Mouse (Mus musculus) megakaryocyte progenitor cell, adult 5-6 weeks (primary cell): ENCODE measurements around the gene Nr0b2. TPM values are rescaled to one million over a fixed set of nuclear protein-coding genes. Genes with fewer than 3 reads are reported as not detected.

Experiments
- ATAC-seq: replicated peaks from 2 replicates; pipeline ENCODE4 v1.8.0; 2016; ENCODE audit warnings: mild to moderate bottlenecking, moderate TSS enrichment, inconsistent platforms; ENCODE audit not compliant: poor library complexity
- total RNA-seq, 2 experiments: library from RNA; stranded (forward) in 1 of 2; stranded (reverse) in 1 of 2; fragments of 157-497, 149-512 nt in 1 of 2; fragments of 200-1000 nt in 1 of 2; gene quantifications; 2 replicates each; pipeline versions ENCODE4 v1.2.3 to v1.2.4; 2015 to 2017

Nr0b2 gene
- total RNA-seq, 2 experiments from 2014 or later: 2.7 to 2.9 TPM

- ATAC-seq: no peak
Observed at GRCm38 (mm10) chr4:133604856-133605255, 51.7 kb downstream of the Nr0b2 start.

DNA sequence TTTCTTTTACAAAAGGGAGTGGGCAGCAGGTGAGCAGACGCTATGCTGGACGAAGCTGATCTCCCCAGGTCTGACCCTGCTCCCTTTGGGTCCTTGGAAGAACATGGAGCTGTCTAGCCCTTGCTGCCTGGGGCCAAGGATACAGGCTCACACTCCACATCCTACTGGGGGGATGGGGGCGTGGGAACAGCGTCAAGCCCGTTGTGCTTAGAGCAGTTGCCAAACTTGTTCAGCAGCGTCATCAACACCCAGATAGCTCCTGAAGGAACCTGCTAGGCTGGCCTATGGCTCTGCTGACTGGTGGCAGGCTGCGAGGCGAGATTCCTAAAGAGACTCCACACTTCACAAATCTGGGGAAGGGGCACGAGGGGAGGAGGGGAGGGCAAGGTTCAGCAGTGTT lies 52.2 kb downstream of the Nr0b2 start:
- no peak for ATAC-seq

Other genes with a start within 250 kb of the Nr0b2 start
- 10.3 and 10.6 TPM in 2 replicates for gene Wdtc1, start 199.9 kb upstream of the Nr0b2 start, total RNA-seq (2015)
- gene Wdtc1, start 199.9 kb upstream of the Nr0b2 start, total RNA-seq (2017): 7.6 and 8.7 TPM in 2 replicates
- 15.1 and 16.1 TPM in 2 replicates for gene Slc9a1, start 183.7 kb upstream of the Nr0b2 start, total RNA-seq (2015)
- gene Slc9a1, start 183.7 kb upstream of the Nr0b2 start, total RNA-seq (2017): 6.3 and 7.3 TPM in 2 replicates
- 0.15 TPM in 1 of 2 replicates, not detected in the other for gene Tent5b, start 73.2 kb upstream of the Nr0b2 start, total RNA-seq (2015)
- not detected in 2 replicates for gene Tent5b, start 73.2 kb upstream of the Nr0b2 start, total RNA-seq (2017)
- not detected in 2 replicates for gene Trnp1, start 54.8 kb upstream of the Nr0b2 start, total RNA-seq (2015)
- gene Trnp1, start 54.8 kb upstream of the Nr0b2 start, total RNA-seq (2017): not detected in 2 replicates
- not detected in 2 replicates for gene Kdf1, start 34.4 kb upstream of the Nr0b2 start, total RNA-seq (2015)
- not detected in 2 replicates for gene Kdf1, start 34.4 kb upstream of the Nr0b2 start, total RNA-seq (2017)
- gene Nudc, start 7.4 kb upstream of the Nr0b2 start, total RNA-seq (2015): 181 and 191 TPM in 2 replicates
- 289 and 309 TPM in 2 replicates for gene Nudc, start 7.4 kb upstream of the Nr0b2 start, total RNA-seq (2017)
- gene Gpatch3, start 21.4 kb downstream of the Nr0b2 start, total RNA-seq (2015): 1.6 and 2.9 TPM in 2 replicates
- gene Gpatch3, start 21.4 kb downstream of the Nr0b2 start, total RNA-seq (2017): 14.9 and 28.7 TPM in 2 replicates
- 17.1 and 21.6 TPM in 2 replicates for gene Gpn2, start 31.0 kb downstream of the Nr0b2 start, total RNA-seq (2015)
- 17.5 and 22.2 TPM in 2 replicates for gene Gpn2, start 31.0 kb downstream of the Nr0b2 start, total RNA-seq (2017)
- gene Sfn, start 48.8 kb downstream of the Nr0b2 start, total RNA-seq (2015): 3.6 and 3.7 TPM in 2 replicates
- 2.9 and 4.7 TPM in 2 replicates for gene Sfn, start 48.8 kb downstream of the Nr0b2 start, total RNA-seq (2017)
- 16.2 and 27.0 TPM in 2 replicates for gene Zdhhc18, start 96.8 kb downstream of the Nr0b2 start, total RNA-seq (2015)
- gene Zdhhc18, start 96.8 kb downstream of the Nr0b2 start, total RNA-seq (2017): 7.8 and 11.5 TPM in 2 replicates
- 5.1 and 8.5 TPM in 2 replicates for gene Pigv, start 119.3 kb downstream of the Nr0b2 start, total RNA-seq (2015)
- 5.0 and 5.2 TPM in 2 replicates for gene Pigv, start 119.3 kb downstream of the Nr0b2 start, total RNA-seq (2017)
- 106 and 108 TPM in 2 replicates for gene Arid1a, start 203.4 kb downstream of the Nr0b2 start, total RNA-seq (2015)
- gene Arid1a, start 203.4 kb downstream of the Nr0b2 start, total RNA-seq (2017): 27.0 and 30.0 TPM in 2 replicates